ENCODE assay signal across 8 mouse cellular contexts in genomic region chr11:94209695-94210131, GRCm38 (mm10). TPM values are rescaled to one million over a fixed set of nuclear protein-coding genes. Genes with fewer than 3 reads are reported as not detected.
DNase-seq lines count a peak whose midpoint lies in the region; ATAC-seq and TF ChIP-seq lines count a peak whose summit lies in the region.

No protein-coding gene starts in this region.

- peaks cover 11% of the 10 kb centered on the region for H3K4me1 ChIP-seq in forebrain, embryonic 14.5 days (ENCODE audit: control insufficient read depth, insufficient read depth, low read length)
- peaks cover 23% of the 10 kb centered on the region for H3K4me1 ChIP-seq in limb, embryonic 13.5 days

- WGBS in forebrain, embryonic 14.5 days = under 1% methylated on average over 14 of the region's 14 CpGs
- WGBS in limb, embryonic 13.5 days = 1% methylated on average over 14 of the region's 14 CpGs

- H3K9ac ChIP-seq in forebrain, embryonic 14.5 days (ENCODE audit: low read length) = peak overlapping the region; percentile 72
- H3K9ac ChIP-seq in limb, embryonic 13.5 days = peak overlapping the region; percentile 62

- H3K27ac ChIP-seq in left cerebral cortex, adult 2 months = peak overlapping the region; percentile 100
- peak overlapping the region; percentile 97 for H3K27ac ChIP-seq in forebrain, embryonic 14.5 days (ENCODE audit: low read depth, low read length)
- H3K27ac ChIP-seq in limb, embryonic 13.5 days = peak overlapping the region; percentile 91

- no peaks in the 10 kb centered on the region for H3K27me3 ChIP-seq in forebrain, embryonic 14.5 days (replicated peaks; ENCODE audit: control insufficient read depth, insufficient read depth, low read length)
- H3K27me3 ChIP-seq in limb, embryonic 13.5 days = no peaks in the 10 kb centered on the region

- intact Hi-C loops in left cerebral cortex, adult 2 months (cut with DNase I) = loop anchor here (1.0 to 10.0 kb wide), 5 partner anchors 60 to 325 kb away; partner anchors contain the start of genes Cacna1g, Gm20390, Mbtd1 and Nme1
- intact Hi-C loops in left cerebral cortex, postnatal 4 days (cut with DNase I) = loop anchor here (5.0 kb wide), 3 partner anchors 47 to 77 kb away; no protein-coding TSS in a partner anchor

- H3K4me2 ChIP-seq in forebrain, embryonic 14.5 days (ENCODE audit: low read length) = peak overlapping the region; percentile 74
- peak overlapping the region; percentile 88 for H3K4me2 ChIP-seq in limb, embryonic 13.5 days (replicated peaks)

- peak overlapping the region; percentile 51 for H3K4me3 ChIP-seq in left cerebral cortex, adult 2 months
- peak overlapping the region; percentile 50 for H3K4me3 ChIP-seq in forebrain, embryonic 14.5 days (ENCODE audit: low read depth, low read length)
- H3K4me3 ChIP-seq in limb, embryonic 13.5 days = peak overlapping the region; percentile 54

- DNase-seq in left cerebral cortex, adult 2 months (ENCODE audit: extremely low spot score in 1 of 2, low spot score in 2 of 2) = no peak
- no peak for DNase-seq in left cerebral cortex, postnatal 4 days
- peak; percentile 22 for DNase-seq in WW6 (ENCODE audit: low read depth, low spot score)
- no peak for DNase-seq in forebrain, embryonic 14.5 days (ENCODE audit: low spot score)
- no peak for DNase-seq in cerebellum, postnatal 4 days (ENCODE audit: low spot score in 2 of 2)
- DNase-seq in gastrocnemius, adult 18-20 months (ENCODE audit: low spot score) = no peak

- H3K9me3 ChIP-seq in forebrain, embryonic 14.5 days (replicated peaks; ENCODE audit: control insufficient read depth, low read length) = no peaks in the 10 kb centered on the region
- no peaks in the 10 kb centered on the region for H3K9me3 ChIP-seq in limb, embryonic 13.5 days

- TF ChIP-seq CTCF in left cerebral cortex, adult 2 months (IDR thresholded peaks at IDR 0.05) = no peak

- H3K36me3 ChIP-seq in forebrain, embryonic 14.5 days (ENCODE audit: control insufficient read depth, insufficient read depth, low read length) = peaks cover 12% of the 10 kb centered on the region
- peaks cover 11% of the 10 kb centered on the region for H3K36me3 ChIP-seq in limb, embryonic 13.5 days

- no peak for ATAC-seq in forebrain, embryonic 14.5 days
- no peak for ATAC-seq in limb, embryonic 13.5 days (ENCODE audit: low FRiP score, low read depth)
- ATAC-seq in monocyte, adult 5-6 weeks (replicated peaks; ENCODE audit: insufficient number of reproducible peaks, low FRiP score, low TSS enrichment, poor library complexity, severe bottlenecking) = 0 out of 2 replicates have a peak, but pooled peaks have one; percentile 1

RNA-seq across cellular contexts. Expression of gene Tob1, which starts 1.5 kb away (rescaled TPM):
- 10 to 100 TPM; 42.4 to 47.9 TPM for total RNA-seq in left cerebral cortex, adult 2 months (2021)
- 10 to 100 TPM; 27.3 to 28.3 TPM for total RNA-seq in left cerebral cortex, postnatal 4 days (2021)
- 32.4 and 37.5 TPM in 2 replicates for polyA plus RNA-seq in forebrain, embryonic 14.5 days (2014; fragmentation: Nextera tagmentation; extraction: Ambion mirVana)
- polyA plus RNA-seq in limb, embryonic 13.5 days (2015; fragmentation: Nextera tagmentation; extraction: Ambion mirVana) = 30.0 and 33.9 TPM in 2 replicates
- total RNA-seq in monocyte, adult 5-6 weeks (2017) = 13.1 to 21.2 TPM (median 16.5 TPM) in 3 replicates
- 100 to 1,000 TPM; 215 to 238 TPM for total RNA-seq in gastrocnemius, adult 18-20 months (2021)

RNA-seq across cellular contexts. Expression of gene Wfikkn2, which starts 36.1 kb away (rescaled TPM):
- total RNA-seq in left cerebral cortex, adult 2 months (2021) = 1 to 10 TPM; 1.3 to 1.6 TPM
- total RNA-seq in left cerebral cortex, postnatal 4 days (2021) = 1 to 10 TPM; 1.0 to 1.8 TPM
- 3.7 and 4.2 TPM in 2 replicates for polyA plus RNA-seq in forebrain, embryonic 14.5 days (2014; fragmentation: Nextera tagmentation; extraction: Ambion mirVana)
- 15.0 and 17.6 TPM in 2 replicates for polyA plus RNA-seq in limb, embryonic 13.5 days (2015; fragmentation: Nextera tagmentation; extraction: Ambion mirVana)
- not detected in 3 replicates for total RNA-seq in monocyte, adult 5-6 weeks (2017)
- total RNA-seq in gastrocnemius, adult 18-20 months (2021) = 10 to 100 TPM; 11.1 to 12.6 TPM

Comparison
In these comparisons a context has a peak if more than half of its experiments do, and no peak if none do; other contexts are left out.
1. RNA of gene Wfikkn2, which starts 36.1 kb away (total RNA-seq): 11.1 to 12.6 TPM in gastrocnemius, adult 18-20 months; 1.0 to 1.8 TPM in left cerebral cortex, postnatal 4 days, 1.3 to 1.6 TPM in left cerebral cortex, adult 2 months and not detected in monocyte, adult 5-6 weeks; every median in the first group is over 4 times any median in the second.
2. Peak in every context shown above with its lines, with median percentiles within 50 percentile points of each other: H3K27ac ChIP-seq and H3K4me3 ChIP-seq.